Mouse (Mus musculus): ENCODE measurements around the gene Zfp941. TPM values are rescaled to one million over a fixed set of nuclear protein-coding genes. Genes with fewer than 3 reads are reported as not detected.
A peak's percentile ranks its signal among the peaks of the same experiment; 100 is the strongest.

Zfp941 gene
- polyA plus RNA-seq, 1 experiment from 2014 or later, result 13.6 TPM

GRCm38 (mm10) chr7:140855860-140856784 lies 34.1 kb upstream of the Zfp941 start, which contains the start of gene Gm45785:
Gene Gm45785 (minus strand): TSS chr7:140856331.
- peak; percentile 94 for DNase-seq (ENCODE audit: low spot score)
- H3K27me3 ChIP-seq (replicated peaks; ENCODE audit: control insufficient read depth, insufficient read depth, low read length), result no peaks in the 10 kb centered on the region
- peak; percentile 82 for ATAC-seq
- 1% methylated on average over 51 of the region's 51 CpGs for WGBS
- peak within 1 kb of the TSS; percentile 88 for H3K27ac ChIP-seq (ENCODE audit: low read depth, low read length)
- H3K36me3 ChIP-seq (ENCODE audit: control insufficient read depth, insufficient read depth, low read length), result peaks cover 60% of the 10 kb centered on the region
- H3K4me3 ChIP-seq (ENCODE audit: low read depth, low read length), result peak within 1 kb of the TSS; percentile 78
- peaks cover 18% of the 10 kb centered on the region for H3K4me1 ChIP-seq (ENCODE audit: control insufficient read depth, insufficient read depth, low read length)
- H3K9ac ChIP-seq (ENCODE audit: low read length), result peak within 1 kb of the TSS; percentile 96
- H3K9me3 ChIP-seq (replicated peaks; ENCODE audit: control insufficient read depth, low read length), result no peaks in the 10 kb centered on the region
- peak within 1 kb of the TSS; percentile 98 for H3K4me2 ChIP-seq (ENCODE audit: low read length)

GRCm38 (mm10) chr7:140855181-140855580 lies 33.2 kb upstream of the Zfp941 start:
- H3K36me3 ChIP-seq (ENCODE audit: control insufficient read depth, insufficient read depth, low read length), result peaks cover 54% of the 10 kb centered on the region
- ATAC-seq, result no peak
- H3K9ac ChIP-seq (ENCODE audit: low read length), result peak overlapping the region; percentile 96
- H3K27ac ChIP-seq (ENCODE audit: low read depth, low read length), result no peak overlapping the region
- H3K27me3 ChIP-seq (replicated peaks; ENCODE audit: control insufficient read depth, insufficient read depth, low read length), result no peaks in the 10 kb centered on the region
- H3K9me3 ChIP-seq (replicated peaks; ENCODE audit: control insufficient read depth, low read length), result no peaks in the 10 kb centered on the region
- peak overlapping the region; percentile 78 for H3K4me3 ChIP-seq (ENCODE audit: low read depth, low read length)
- H3K4me2 ChIP-seq (ENCODE audit: low read length), result peak overlapping the region; percentile 98
- WGBS, result 88% methylated on average over 9 of the region's 9 CpGs
- H3K4me1 ChIP-seq (ENCODE audit: control insufficient read depth, insufficient read depth, low read length), result peaks cover 18% of the 10 kb centered on the region
- DNase-seq (ENCODE audit: low spot score), result no peak

- DNase-seq (ENCODE audit: low spot score) (no peak), ATAC-seq (no peak)
- Histone ChIP-seq H3K27ac (ENCODE audit: low read depth, low read length) (no peak overlapping the region), H3K4me1 (ENCODE audit: control insufficient read depth, insufficient read depth, low read length) (peaks cover 18% of the 10 kb centered on the region), H3K4me2 (ENCODE audit: low read length) (0 out of 2 replicates have a peak overlapping the region, but pooled peaks have one; percentile 98), H3K9ac (ENCODE audit: low read length) (no peak overlapping the region), H3K9me3 (replicated peaks; ENCODE audit: control insufficient read depth, low read length) (no peaks in the 10 kb centered on the region), H3K36me3 (ENCODE audit: control insufficient read depth, insufficient read depth, low read length) (peaks cover 47% of the 10 kb centered on the region), H3K4me3 (ENCODE audit: low read depth, low read length) (no peak overlapping the region), H3K27me3 (replicated peaks; ENCODE audit: control insufficient read depth, insufficient read depth, low read length) (no peaks in the 10 kb centered on the region)
- WGBS, result 92% methylated on average over 18 of the region's 18 CpGs
Observed at GRCm38 (mm10) chr7:140854483-140854882, 32.5 kb upstream of the Zfp941 start.

- 85% methylated on average over 9 of the region's 9 CpGs for WGBS
- peaks cover 36% of the 10 kb centered on the region for H3K36me3 ChIP-seq (ENCODE audit: control insufficient read depth, insufficient read depth, low read length)
- no peak overlapping the region for H3K4me3 ChIP-seq (ENCODE audit: low read depth, low read length)
- no peaks in the 10 kb centered on the region for H3K9me3 ChIP-seq (replicated peaks; ENCODE audit: control insufficient read depth, low read length)
- H3K4me2 ChIP-seq (ENCODE audit: low read length), result no peak overlapping the region
- peaks cover 13% of the 10 kb centered on the region for H3K4me1 ChIP-seq (ENCODE audit: control insufficient read depth, insufficient read depth, low read length)
- no peaks in the 10 kb centered on the region for H3K27me3 ChIP-seq (replicated peaks; ENCODE audit: control insufficient read depth, insufficient read depth, low read length)
- ATAC-seq (no peak), DNase-seq (ENCODE audit: low spot score) (no peak)
- no peak overlapping the region for H3K27ac ChIP-seq (ENCODE audit: low read depth, low read length)
- no peak overlapping the region for H3K9ac ChIP-seq (ENCODE audit: low read length)
Observed at GRCm38 (mm10) chr7:140853386-140853785, 31.4 kb upstream of the Zfp941 start.

- H3K36me3 ChIP-seq (ENCODE audit: control insufficient read depth, insufficient read depth, low read length), result peaks cover 35% of the 10 kb centered on the region
- no peak overlapping the region for H3K27ac ChIP-seq (ENCODE audit: low read depth, low read length)
- no peak overlapping the region for H3K4me3 ChIP-seq (ENCODE audit: low read depth, low read length)
- H3K9me3 ChIP-seq (replicated peaks; ENCODE audit: control insufficient read depth, low read length), result no peaks in the 10 kb centered on the region
- WGBS, result 96% methylated on average over 4 of the region's 4 CpGs
- ATAC-seq (no peak), DNase-seq (ENCODE audit: low spot score) (no peak)
- no peak overlapping the region for H3K4me2 ChIP-seq (ENCODE audit: low read length)
- no peaks in the 10 kb centered on the region for H3K27me3 ChIP-seq (replicated peaks; ENCODE audit: control insufficient read depth, insufficient read depth, low read length)
- H3K4me1 ChIP-seq (ENCODE audit: control insufficient read depth, insufficient read depth, low read length), result peaks cover 6% of the 10 kb centered on the region
- H3K9ac ChIP-seq (ENCODE audit: low read length), result no peak overlapping the region
Observed at GRCm38 (mm10) chr7:140851916-140852315, 29.9 kb upstream of the Zfp941 start.

- Histone ChIP-seq H3K36me3 (ENCODE audit: control insufficient read depth, insufficient read depth, low read length) (peaks cover 26% of the 10 kb centered on the region), H3K9me3 (replicated peaks; ENCODE audit: control insufficient read depth, low read length) (no peaks in the 10 kb centered on the region), H3K27ac (ENCODE audit: low read depth, low read length) (no peak overlapping the region), H3K9ac (ENCODE audit: low read length) (no peak overlapping the region), H3K4me1 (ENCODE audit: control insufficient read depth, insufficient read depth, low read length) (no peaks in the 10 kb centered on the region), H3K4me3 (ENCODE audit: low read depth, low read length) (no peak overlapping the region), H3K27me3 (replicated peaks; ENCODE audit: control insufficient read depth, insufficient read depth, low read length) (no peaks in the 10 kb centered on the region), H3K4me2 (ENCODE audit: low read length) (no peak overlapping the region)
- ATAC-seq (no peak), DNase-seq (ENCODE audit: low spot score) (no peak)
- WGBS, result 90% methylated on average over 10 of the region's 10 CpGs
Observed at GRCm38 (mm10) chr7:140848591-140848990, 26.6 kb upstream of the Zfp941 start.

GRCm38 (mm10) chr7:140847755-140848580 lies 26.0 kb upstream of the Zfp941 start, which contains the start of gene Odf3:
Gene Odf3 (plus strand): TSS chr7:140847805.
- peak; percentile 32 for DNase-seq (ENCODE audit: low spot score)
- Histone ChIP-seq H3K36me3 (ENCODE audit: control insufficient read depth, insufficient read depth, low read length) (peaks cover 20% of the 10 kb centered on the region), H3K9ac (ENCODE audit: low read length) (no peak within 1 kb of the TSS), H3K27me3 (replicated peaks; ENCODE audit: control insufficient read depth, insufficient read depth, low read length) (0 out of 2 replicates have a peak, but pooled peaks cover 3% of the 10 kb centered on the region), H3K4me2 (ENCODE audit: low read length) (no peak within 1 kb of the TSS), H3K9me3 (replicated peaks; ENCODE audit: control insufficient read depth, low read length) (no peaks in the 10 kb centered on the region), H3K4me1 (ENCODE audit: control insufficient read depth, insufficient read depth, low read length) (no peaks in the 10 kb centered on the region), H3K27ac (ENCODE audit: low read depth, low read length) (no peak within 1 kb of the TSS), H3K4me3 (ENCODE audit: low read depth, low read length) (no peak within 1 kb of the TSS)
- no peak for ATAC-seq
- 59% methylated on average over 11 of the region's 11 CpGs for WGBS

- Histone ChIP-seq H3K36me3 (ENCODE audit: control insufficient read depth, insufficient read depth, low read length) (peaks cover 7% of the 10 kb centered on the region), H3K9ac (ENCODE audit: low read length) (no peak overlapping the region), H3K27me3 (replicated peaks; ENCODE audit: control insufficient read depth, insufficient read depth, low read length) (0 out of 2 replicates have a peak, but pooled peaks cover 4% of the 10 kb centered on the region), H3K4me3 (ENCODE audit: low read depth, low read length) (no peak overlapping the region), H3K4me2 (ENCODE audit: low read length) (no peak overlapping the region), H3K27ac (ENCODE audit: low read depth, low read length) (no peak overlapping the region), H3K4me1 (ENCODE audit: control insufficient read depth, insufficient read depth, low read length) (no peaks in the 10 kb centered on the region), H3K9me3 (replicated peaks; ENCODE audit: control insufficient read depth, low read length) (no peaks in the 10 kb centered on the region)
- WGBS, result 80% methylated on average over 10 of the region's 10 CpGs
- no peak for ATAC-seq
- no peak for DNase-seq (ENCODE audit: low spot score)
Observed at GRCm38 (mm10) chr7:140846676-140847075, 24.7 kb upstream of the Zfp941 start.

All from forebrain, embryonic 14.5 days (tissue).